In the genomic region with DNA sequence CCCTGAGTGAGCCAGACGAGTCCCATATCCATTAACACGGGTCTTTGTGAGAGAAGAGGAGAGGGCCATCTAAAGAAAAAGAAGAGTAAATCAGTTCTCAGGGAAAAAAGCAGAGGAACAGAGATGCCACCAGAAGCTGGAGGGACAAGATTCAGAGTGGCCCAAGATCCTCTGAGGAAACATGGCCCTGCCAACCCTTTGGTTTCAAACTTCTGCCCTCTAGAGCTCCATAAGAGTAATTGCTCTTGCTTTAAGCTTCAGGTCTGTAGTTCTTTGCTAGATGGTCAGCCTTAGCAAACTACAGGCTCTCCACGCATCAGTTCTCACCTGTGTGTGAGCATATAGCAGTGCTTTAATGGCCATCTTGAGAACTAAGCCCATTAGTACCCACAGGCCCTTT, we compare ENCODE assay signal across 17 mouse cellular contexts.
"Had no signal": no experiment of that assay in that cellular context is flagged by ENCODE, and none has a peak within 500 bp of the region (broad histone marks: within the 10 kb centered on the region; RNA-seq: fewer than 3 reads in every experiment).

No protein-coding gene starts in this region.

- ATAC-seq: liver, postnatal 0 days; lung, postnatal 0 days; midbrain, embryonic 13.5 days; midbrain, embryonic 15.5 days had no signal

- H3K4me2 ChIP-seq: lung, embryonic 15.5 days; midbrain, embryonic 11.5 days; midbrain, embryonic 13.5 days; midbrain, embryonic 15.5 days; neural tube, embryonic 12.5 days; stomach, embryonic 15.5 days had no signal

- H3K27me3 ChIP-seq: lung, embryonic 15.5 days; megakaryocyte, embryonic 14.5 days; midbrain, embryonic 13.5 days; midbrain, embryonic 15.5 days; neural tube, embryonic 12.5 days; stomach, embryonic 15.5 days had no signal

- H3K27ac ChIP-seq: lung, embryonic 15.5 days; macrophage; midbrain, embryonic 13.5 days; midbrain, embryonic 15.5 days; neural tube, embryonic 12.5 days; stomach, embryonic 15.5 days had no signal

- H3K36me3 ChIP-seq: lung, embryonic 15.5 days; midbrain, embryonic 13.5 days; midbrain, embryonic 15.5 days; neural tube, embryonic 12.5 days; stomach, embryonic 15.5 days had no signal

- H3K4me1 ChIP-seq: lung, embryonic 15.5 days; megakaryocyte, embryonic 14.5 days; midbrain, embryonic 13.5 days; midbrain, embryonic 15.5 days; neural tube, embryonic 12.5 days; stomach, embryonic 15.5 days had no signal

- H3K4me3 ChIP-seq: lung, embryonic 15.5 days; megakaryocyte, embryonic 14.5 days; midbrain, embryonic 13.5 days; midbrain, embryonic 15.5 days; neural tube, embryonic 12.5 days; stomach, embryonic 15.5 days had no signal

- DNase-seq: liver, postnatal 0 days; lung, adult 2 months; lung, postnatal 14 days; lung, postnatal 36 days; right cerebral cortex, postnatal 14 days; thymus, adult 18-20 months; thymus, postnatal 14 days; thymus, postnatal 36 days had no signal

- H3K9ac ChIP-seq: liver, postnatal 0 days; lung, embryonic 15.5 days; midbrain, embryonic 13.5 days; midbrain, embryonic 15.5 days; neural tube, embryonic 12.5 days; stomach, embryonic 15.5 days had no signal

- H3K9me3 ChIP-seq: lung, embryonic 15.5 days; midbrain, embryonic 13.5 days; midbrain, embryonic 15.5 days; neural tube, embryonic 12.5 days; stomach, embryonic 15.5 days had no signal
